Mouse (Mus musculus): ENCODE data around the gene Fmo6.

The Fmo6 gene

DNA sequence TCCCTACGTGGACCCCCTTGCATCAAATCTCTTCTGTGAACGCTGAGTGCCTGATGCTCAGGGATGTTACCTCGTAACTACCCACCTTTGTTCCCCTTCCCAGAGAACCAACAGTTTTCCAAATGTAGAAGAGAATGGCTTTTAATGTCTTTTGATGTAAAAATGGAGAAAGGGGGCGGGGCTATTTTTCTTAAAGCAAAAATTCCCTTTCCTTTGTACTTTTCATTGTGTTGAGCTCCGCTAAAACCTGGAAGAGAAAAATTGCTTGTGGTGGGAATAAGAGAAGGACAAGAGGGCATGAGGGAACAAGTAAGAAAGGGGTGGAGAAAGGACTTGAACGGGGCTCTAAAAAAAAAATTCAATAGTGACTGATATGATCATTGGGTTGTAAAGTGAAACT lies at the start of gene Fmo6:
Fmo6 (minus strand) TSS at position 101 of the 400 bp plus-strand sequence.
- no peak for DNase-seq (ENCODE audit: low spot score in 2 of 2)

DNA sequence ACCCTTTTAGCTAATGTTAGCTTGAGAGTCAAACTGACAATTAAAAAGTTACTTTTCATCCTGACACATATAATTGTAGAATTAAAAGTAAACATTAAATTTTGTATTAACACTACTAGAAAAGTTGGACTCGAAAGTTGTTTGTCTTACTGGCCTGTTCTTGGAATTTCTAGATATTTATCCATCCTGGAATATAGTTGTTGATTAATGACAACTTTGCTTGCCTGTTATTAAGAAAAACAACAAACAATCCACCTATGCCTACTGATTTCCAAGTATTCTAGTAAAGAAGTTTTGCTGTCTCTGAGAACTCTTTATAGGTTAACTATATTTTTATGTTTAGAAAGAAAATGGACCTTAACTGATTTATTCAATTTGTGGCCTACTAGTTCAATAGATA lies 49.5 kb upstream of the Fmo6 start:
- no peak for DNase-seq (ENCODE audit: low spot score in 2 of 2)

DNA sequence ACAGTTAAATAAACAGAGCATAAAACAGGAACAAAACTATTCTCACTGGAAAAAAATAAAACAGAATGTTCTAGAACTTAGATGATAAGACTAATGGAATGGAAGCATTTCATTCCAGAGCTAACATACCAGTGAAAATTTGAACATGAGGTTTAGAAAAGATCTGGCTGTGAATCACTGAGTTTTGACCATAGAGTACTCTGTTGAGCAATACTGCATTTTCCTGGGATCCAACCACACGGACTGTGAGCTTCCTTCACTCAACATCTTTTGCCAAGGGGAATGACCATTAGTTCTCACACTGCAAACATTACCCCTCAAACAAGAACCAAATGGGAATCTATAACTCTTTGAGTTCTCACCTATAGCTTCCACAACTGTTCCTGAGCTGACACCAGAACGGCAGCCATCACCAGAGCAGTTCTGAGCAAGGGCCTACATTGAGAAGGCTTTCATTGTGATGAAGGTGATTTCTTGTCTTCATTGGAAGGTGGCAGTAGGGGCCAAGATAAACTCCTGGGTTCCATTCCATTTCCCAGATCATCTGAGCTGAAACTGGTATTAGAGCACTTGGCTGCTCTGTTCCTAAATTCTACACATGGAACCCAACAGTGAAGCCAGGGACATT lies 48.9 kb upstream of the Fmo6 start:
- DNase-seq (ENCODE audit: low spot score in 2 of 2) = no peak

- DNase-seq (ENCODE audit: low spot score in 2 of 2) = no peak
Measured at GRCm38 (mm10) chr1:162984428-162984827, 47.1 kb upstream of the Fmo6 start, which contains the start of gene Fmo3. Gene Fmo3 (minus strand): TSS chr1:162984528.

DNA sequence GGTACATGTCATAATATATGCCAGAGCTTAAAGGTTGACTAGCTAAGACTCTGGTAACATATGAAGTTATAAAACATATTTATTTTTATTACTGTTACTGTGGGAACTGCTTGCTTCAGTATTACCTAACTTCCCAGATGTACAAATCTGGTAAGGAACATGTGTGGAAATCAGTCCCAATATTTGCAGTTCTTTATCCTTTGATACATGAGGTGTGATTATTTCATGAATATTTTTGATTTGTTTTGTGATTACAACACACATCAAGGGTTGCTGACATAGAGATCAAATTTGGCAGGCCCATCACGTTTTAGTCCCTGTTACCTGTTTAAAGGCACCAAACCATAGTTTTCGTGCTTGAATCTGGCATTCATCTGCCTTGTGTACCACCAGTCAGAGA lies 26.2 kb upstream of the Fmo6 start:
- DNase-seq (ENCODE audit: low spot score in 2 of 2) = no peak

DNA sequence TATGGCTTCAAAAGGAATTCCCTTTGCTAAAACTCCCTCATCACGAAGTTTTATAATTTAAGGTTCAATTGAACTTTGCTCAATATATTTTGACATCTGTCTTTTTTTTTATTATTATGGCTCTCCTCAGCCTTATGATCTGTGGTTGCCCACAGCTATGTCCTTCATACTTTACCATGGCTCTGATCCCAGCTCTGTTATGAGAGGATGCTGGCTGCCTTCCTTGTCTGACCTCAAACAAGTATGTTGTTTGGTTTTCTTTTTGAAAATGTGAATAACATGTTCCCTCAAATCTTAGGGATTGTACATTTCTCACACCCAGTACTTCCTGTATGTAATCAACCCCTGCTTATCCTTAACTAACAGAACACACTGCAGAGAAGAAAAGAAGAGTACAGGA lies 20.1 kb upstream of the Fmo6 start:
- no peak for DNase-seq (ENCODE audit: low spot score in 2 of 2)

GRCm38 (mm10) chr1:162953079-162953478 lies 15.8 kb upstream of the Fmo6 start:
- DNase-seq (ENCODE audit: low spot score in 2 of 2) = no peak

DNA sequence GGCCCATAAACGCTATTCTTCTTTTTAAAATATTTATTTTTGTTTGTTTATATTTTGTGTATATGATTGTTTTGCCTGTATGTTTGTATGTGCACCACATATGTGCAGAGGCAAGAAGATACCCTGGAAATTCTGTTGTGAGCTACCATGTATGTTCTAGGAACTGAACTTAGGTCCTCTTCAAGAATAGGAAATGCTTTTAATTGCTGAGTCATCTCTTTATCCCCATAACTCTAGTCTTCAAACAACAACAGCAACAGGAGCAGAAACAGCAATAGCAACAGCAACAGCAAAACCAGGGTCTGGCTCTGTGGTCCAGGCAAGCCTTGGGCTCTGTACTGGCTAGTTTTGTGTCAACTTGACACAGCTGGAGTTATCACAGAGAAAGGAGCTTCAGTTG lies 12.4 kb upstream of the Fmo6 start:
- no peak for DNase-seq (ENCODE audit: low spot score in 2 of 2)

- no peak for DNase-seq (ENCODE audit: low spot score in 2 of 2)
Measured at GRCm38 (mm10) chr1:162947934-162948333, 10.6 kb upstream of the Fmo6 start.

DNA sequence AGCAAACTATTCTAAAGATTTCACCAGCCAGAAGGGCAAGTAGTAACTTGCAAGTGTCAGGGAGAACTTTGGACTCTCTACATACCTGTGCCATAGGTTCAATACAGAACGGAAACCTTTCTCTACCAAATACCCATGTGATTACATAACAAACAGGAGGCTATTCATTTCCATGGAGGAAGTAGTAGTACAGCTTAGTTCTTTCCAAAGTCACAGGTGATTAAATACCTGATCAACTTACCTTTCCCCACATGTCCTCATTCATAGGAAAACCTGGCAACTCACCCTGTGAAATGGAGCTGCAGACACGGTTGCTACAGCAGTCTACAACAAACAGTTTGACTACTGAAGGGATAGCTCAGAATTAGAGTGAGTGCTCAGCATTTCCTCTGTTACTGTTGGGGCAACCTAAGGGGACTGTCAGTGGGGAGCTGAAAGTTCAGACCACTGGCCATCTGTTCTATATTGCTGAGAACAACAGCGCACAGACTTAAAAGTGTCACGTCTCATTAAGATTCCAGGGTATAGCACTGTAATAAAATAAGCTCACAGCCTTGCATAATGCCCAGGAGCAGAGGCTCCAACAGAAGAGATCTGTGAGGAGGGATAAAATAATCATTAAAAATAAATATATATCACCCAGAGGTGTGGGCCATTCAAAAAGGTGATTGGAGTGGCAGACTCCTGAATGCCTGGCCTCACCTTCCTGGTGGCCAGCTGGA lies 9.7 kb upstream of the Fmo6 start:
- no peak for DNase-seq (ENCODE audit: low spot score in 2 of 2)

DNA sequence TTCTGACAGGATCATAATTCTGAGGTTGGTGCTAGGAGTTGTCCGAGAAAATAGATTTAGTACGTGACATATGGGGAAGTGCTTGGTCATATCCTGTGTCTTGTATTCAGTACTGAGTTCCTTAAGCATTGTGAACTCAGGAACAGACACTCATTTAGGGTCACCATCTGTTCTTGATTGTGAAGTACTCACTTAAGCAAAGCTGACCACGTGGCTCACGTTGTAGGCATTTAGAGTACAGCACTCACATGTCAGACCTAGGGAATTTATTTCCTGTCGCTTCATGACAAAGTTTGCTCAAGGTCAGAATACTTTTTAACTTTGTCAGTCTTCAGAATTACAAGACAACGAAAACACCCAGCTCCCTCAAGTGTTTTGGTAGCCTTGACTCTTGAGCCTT lies 6.4 kb upstream of the Fmo6 start:
- DNase-seq (ENCODE audit: low spot score in 2 of 2) = no peak

GRCm38 (mm10) chr1:162938696-162939351 lies 1.5 kb upstream of the Fmo6 start:
- DNase-seq (ENCODE audit: low spot score in 2 of 2) = no peak

GRCm38 (mm10) chr1:162937970-162938695 lies 818 bp upstream of the Fmo6 start:
- DNase-seq (ENCODE audit: low spot score in 2 of 2) = no peak

- DNase-seq (ENCODE audit: low spot score in 2 of 2) = no peak
Measured at GRCm38 (mm10) chr1:162934374-162935012, 2.8 kb downstream of the Fmo6 start.

- no peak for DNase-seq (ENCODE audit: low spot score in 2 of 2)
Measured at GRCm38 (mm10) chr1:162932386-162932785, 4.9 kb downstream of the Fmo6 start.

DNA sequence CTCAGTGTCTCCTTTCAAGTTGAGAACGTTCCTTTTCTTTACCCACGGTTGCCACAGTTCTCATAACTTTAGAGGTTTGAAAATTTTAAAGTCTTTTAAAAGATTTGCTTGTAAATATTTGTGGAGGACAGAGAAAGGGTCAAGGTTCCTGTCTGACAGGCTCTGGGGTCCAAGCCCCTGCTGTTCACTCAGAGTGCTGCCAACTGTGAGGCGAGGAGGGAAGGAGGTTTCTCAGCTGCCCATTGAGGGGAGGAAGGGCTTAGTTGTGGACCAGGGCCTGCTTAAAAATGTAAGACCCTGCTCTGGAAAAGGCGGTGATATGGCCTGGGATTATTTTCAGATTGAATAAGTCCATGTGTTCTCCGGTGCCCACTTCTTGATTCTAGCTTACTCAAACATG lies 5.4 kb downstream of the Fmo6 start:
- no peak for DNase-seq (ENCODE audit: low spot score in 2 of 2)

- no peak for DNase-seq (ENCODE audit: low spot score in 2 of 2)
Measured at GRCm38 (mm10) chr1:162931310-162931875, 5.9 kb downstream of the Fmo6 start.

DNA sequence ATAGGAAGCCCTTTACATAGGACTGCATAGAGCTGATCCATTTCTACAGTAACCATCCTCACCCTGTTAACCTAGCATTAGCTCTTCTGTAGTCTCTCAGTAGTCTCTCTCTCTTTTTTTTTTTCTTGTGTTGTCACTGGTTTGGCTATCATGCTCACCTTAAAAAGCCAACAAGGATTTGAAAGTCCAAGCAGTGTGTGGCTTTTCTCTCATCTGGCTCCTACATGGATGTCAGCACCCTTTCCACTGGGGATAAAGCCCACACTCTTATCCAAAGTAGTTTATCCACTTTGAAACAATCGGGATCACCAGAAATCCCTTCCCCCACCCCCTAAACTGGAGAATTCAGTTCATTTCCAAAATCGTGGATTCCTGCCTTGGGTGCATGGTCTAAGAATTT lies 6.7 kb downstream of the Fmo6 start:
- DNase-seq (ENCODE audit: low spot score in 2 of 2) = no peak

GRCm38 (mm10) chr1:162929146-162929545 lies 8.2 kb downstream of the Fmo6 start:
- DNase-seq (ENCODE audit: low spot score in 2 of 2) = no peak

- no peak for DNase-seq (ENCODE audit: low spot score in 2 of 2)
Measured at GRCm38 (mm10) chr1:162925121-162925520, 12.2 kb downstream of the Fmo6 start.

DNA sequence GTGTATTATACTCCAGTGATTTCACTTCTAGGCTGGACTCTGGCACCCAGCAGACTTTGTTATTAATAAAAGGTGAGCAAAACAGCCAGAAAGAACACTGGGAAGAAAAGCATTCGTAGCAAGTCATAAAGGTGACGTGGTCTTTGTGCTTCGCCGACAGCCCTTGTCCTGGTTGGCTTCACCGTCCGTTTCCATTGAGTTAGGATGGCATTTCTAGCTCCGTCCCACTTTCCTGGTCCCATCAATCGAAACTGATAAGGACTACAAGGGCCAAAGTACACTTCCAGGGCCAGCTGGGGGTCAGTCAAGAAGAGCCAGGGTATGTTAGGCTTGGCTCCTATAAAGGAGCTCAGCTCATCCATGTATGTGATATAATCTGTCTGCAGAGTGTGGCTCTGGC lies 20.7 kb downstream of the Fmo6 start:
- DNase-seq (ENCODE audit: low spot score in 2 of 2) = no peak
